ENCODE assay signal across 19 mouse cellular contexts in the genomic region with DNA sequence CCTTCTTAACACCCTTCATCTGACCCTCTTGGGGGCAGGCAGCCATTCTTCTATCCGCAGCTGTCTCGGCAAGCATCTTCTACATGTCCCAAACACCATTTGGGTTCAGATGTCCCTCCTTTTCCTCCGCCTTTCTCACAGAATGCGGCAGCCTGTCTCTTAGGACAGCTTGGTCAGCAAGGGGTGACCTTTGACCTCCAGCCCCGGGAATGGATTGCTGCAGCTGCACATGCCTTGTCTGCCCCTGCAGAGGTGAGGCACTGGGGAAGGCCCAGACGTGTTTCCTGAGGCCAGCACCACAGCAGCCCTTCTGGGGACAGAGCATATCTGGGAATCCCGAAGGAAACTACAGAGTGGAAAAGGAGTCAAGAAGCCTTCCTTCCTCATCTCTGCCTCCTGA. TPM values are rescaled to one million over a fixed set of nuclear protein-coding genes. Genes with fewer than 3 reads are reported as not detected.
DNase-seq lines count a peak whose midpoint lies in the region; ATAC-seq lines count a peak whose summit lies in the region.
"Had no signal": no experiment of that assay in that cellular context is flagged by ENCODE, and none has a peak within 500 bp of the region (broad histone marks: within the 10 kb centered on the region; RNA-seq: fewer than 3 reads in every experiment).

No protein-coding gene starts in this region.

- no peak overlapping the region for H3K27ac ChIP-seq in kidney, embryonic 16.5 days (ENCODE audit: low read length)
- H3K27ac ChIP-seq in midbrain, embryonic 10.5 days (replicated peaks), result 0 out of 2 replicates have a peak overlapping the region, but pooled peaks have one; percentile 14
- no peak overlapping the region for H3K27ac ChIP-seq in midbrain, embryonic 11.5 days (ENCODE audit: low read depth, low read length)
- H3K27ac ChIP-seq: gastrocnemius, adult 2 months; heart, embryonic 13.5 days; hindbrain, embryonic 15.5 days; limb, embryonic 10.5 days; lung, embryonic 15.5 days; midbrain, embryonic 15.5 days had no signal

- no peak overlapping the region for H3K9ac ChIP-seq in kidney, embryonic 16.5 days (replicated peaks; ENCODE audit: low read length)
- H3K9ac ChIP-seq in midbrain, embryonic 11.5 days (ENCODE audit: low read length), result no peak overlapping the region
- H3K9ac ChIP-seq: heart, embryonic 13.5 days; hindbrain, embryonic 15.5 days; lung, embryonic 15.5 days; midbrain, embryonic 15.5 days had no signal

- H3K4me1 ChIP-seq in kidney, embryonic 16.5 days (ENCODE audit: insufficient read depth, low read length), result no peaks in the 10 kb centered on the region
- peaks cover 9% of the 10 kb centered on the region; the same call in 1 of the 2 replicates for H3K4me1 ChIP-seq in midbrain, embryonic 10.5 days
- no peaks in the 10 kb centered on the region for H3K4me1 ChIP-seq in midbrain, embryonic 11.5 days (ENCODE audit: control insufficient read depth, insufficient read depth, low read length)
- H3K4me1 ChIP-seq: hindbrain, embryonic 15.5 days; lung, embryonic 15.5 days; midbrain, embryonic 15.5 days had no signal

- H3K4me3 ChIP-seq in kidney, embryonic 16.5 days (ENCODE audit: low read length), result no peak overlapping the region
- no peak overlapping the region for H3K4me3 ChIP-seq in midbrain, embryonic 10.5 days
- H3K4me3 ChIP-seq in midbrain, embryonic 11.5 days (ENCODE audit: low read depth, low read length), result no peak overlapping the region
- H3K4me3 ChIP-seq: gastrocnemius, adult 2 months; heart, embryonic 13.5 days; hindbrain, embryonic 15.5 days; limb, embryonic 10.5 days; lung, embryonic 15.5 days; midbrain, embryonic 15.5 days; myocyte had no signal

- 45% methylated on average over 7 of the region's 7 CpGs for WGBS in kidney, embryonic 16.5 days
- 35% methylated on average over 7 of the region's 7 CpGs for WGBS in midbrain, embryonic 10.5 days
- WGBS in midbrain, embryonic 11.5 days, result 42% methylated on average over 7 of the region's 7 CpGs

- H3K27me3 ChIP-seq in kidney, embryonic 16.5 days (ENCODE audit: insufficient read depth, low read length), result no peaks in the 10 kb centered on the region
- no peaks in the 10 kb centered on the region for H3K27me3 ChIP-seq in midbrain, embryonic 10.5 days (ENCODE audit: low read depth, poor library complexity, severe bottlenecking)
- H3K27me3 ChIP-seq in midbrain, embryonic 11.5 days (ENCODE audit: control insufficient read depth, insufficient read depth, low read length), result no peaks in the 10 kb centered on the region
- H3K27me3 ChIP-seq: CH12.LX; heart, embryonic 13.5 days; hindbrain, embryonic 15.5 days; lung, embryonic 15.5 days; midbrain, embryonic 15.5 days had no signal

- H3K36me3 ChIP-seq in kidney, embryonic 16.5 days (ENCODE audit: insufficient read depth, low read length), result 0 out of 2 replicates have a peak, but pooled peaks cover 3% of the 10 kb centered on the region
- peaks cover 30% of the 10 kb centered on the region for H3K36me3 ChIP-seq in midbrain, embryonic 10.5 days
- peaks cover 3% of the 10 kb centered on the region for H3K36me3 ChIP-seq in midbrain, embryonic 11.5 days (ENCODE audit: control insufficient read depth, insufficient read depth, low read length)
- H3K36me3 ChIP-seq: heart, embryonic 13.5 days; lung, embryonic 15.5 days had no signal

- peak; percentile 12 for DNase-seq in kidney, adult 11 months
- DNase-seq in midbrain, embryonic 10.5 days (ENCODE audit: low spot score), result peak; percentile 21
- DNase-seq in midbrain, embryonic 11.5 days (ENCODE audit: low spot score, missing footprints), result no peak
- DNase-seq in kidney, postnatal 25 days, result peak; percentile 34 to 58
- no peak for DNase-seq in cerebellum, adult 8-10 months
- DNase-seq in layer of hippocampus, adult 9-10 months (ENCODE audit: low spot score), result no peak
- DNase-seq: cerebellum, adult 9-10 months; gastrocnemius, adult 2 months; layer of hippocampus, adult 9-11 months; thymus, postnatal 25 days had no signal

- H3K4me2 ChIP-seq in kidney, embryonic 16.5 days (replicated peaks; ENCODE audit: low read depth, low read length), result no peak overlapping the region
- H3K4me2 ChIP-seq in midbrain, embryonic 11.5 days, result no peak overlapping the region
- H3K4me2 ChIP-seq: heart, embryonic 13.5 days; hindbrain, embryonic 15.5 days; lung, embryonic 15.5 days; midbrain, embryonic 15.5 days had no signal

- no peaks in the 10 kb centered on the region for H3K9me3 ChIP-seq in kidney, embryonic 16.5 days (ENCODE audit: low read length)
- no peaks in the 10 kb centered on the region for H3K9me3 ChIP-seq in midbrain, embryonic 10.5 days (replicated peaks)
- H3K9me3 ChIP-seq in midbrain, embryonic 11.5 days (ENCODE audit: control insufficient read depth, low read length), result no peaks in the 10 kb centered on the region
- H3K9me3 ChIP-seq: heart, embryonic 13.5 days; hindbrain, embryonic 15.5 days; limb, embryonic 10.5 days; lung, embryonic 15.5 days; midbrain, embryonic 15.5 days had no signal

- no peak for ATAC-seq in kidney, embryonic 16.5 days (ENCODE audit: low FRiP score, low TSS enrichment)
- no peak for ATAC-seq in midbrain, embryonic 11.5 days (ENCODE audit: low FRiP score)
- ATAC-seq: intestine, postnatal 0 days; midbrain, embryonic 15.5 days had no signal

RNA-seq across cellular contexts. Expression of a gene that starts 26.8 kb away (rescaled TPM):
- polyA plus RNA-seq in kidney, embryonic 16.5 days (2015; fragmentation: Nextera tagmentation; extraction: Ambion mirVana), result 9.1 and 11.7 TPM in 2 replicates
- polyA plus RNA-seq in midbrain, embryonic 10.5 days (2016; fragmentation: Nextera tagmentation; extraction: Ambion mirVana), result 13.8 and 17.3 TPM in 2 replicates
- 16.1 and 18.5 TPM in 2 replicates for polyA plus RNA-seq in midbrain, embryonic 11.5 days (2014; fragmentation: Nextera tagmentation; extraction: Ambion mirVana)

RNA-seq across cellular contexts. Expression of a gene that starts 26.8 kb away (rescaled TPM):
- 40.0 and 43.9 TPM in 2 replicates for polyA plus RNA-seq in kidney, embryonic 16.5 days (2015; fragmentation: Nextera tagmentation; extraction: Ambion mirVana)
- polyA plus RNA-seq in midbrain, embryonic 10.5 days (2016; fragmentation: Nextera tagmentation; extraction: Ambion mirVana), result 33.7 and 37.8 TPM in 2 replicates
- 9.0 and 11.4 TPM in 2 replicates for polyA plus RNA-seq in midbrain, embryonic 11.5 days (2014; fragmentation: Nextera tagmentation; extraction: Ambion mirVana)

RNA-seq across cellular contexts. Expression of a gene that starts 33.5 kb away (rescaled TPM):
- 11.8 and 17.8 TPM in 2 replicates for polyA plus RNA-seq in kidney, embryonic 16.5 days (2015; fragmentation: Nextera tagmentation; extraction: Ambion mirVana)
- polyA plus RNA-seq in midbrain, embryonic 10.5 days (2016; fragmentation: Nextera tagmentation; extraction: Ambion mirVana), result 42.6 and 43.6 TPM in 2 replicates
- 40.5 and 41.8 TPM in 2 replicates for polyA plus RNA-seq in midbrain, embryonic 11.5 days (2014; fragmentation: Nextera tagmentation; extraction: Ambion mirVana)

RNA-seq across cellular contexts. Expression of a gene that starts 39.9 kb away (rescaled TPM):
- 19.6 and 20.4 TPM in 2 replicates for polyA plus RNA-seq in kidney, embryonic 16.5 days (2015; fragmentation: Nextera tagmentation; extraction: Ambion mirVana)
- polyA plus RNA-seq in midbrain, embryonic 10.5 days (2016; fragmentation: Nextera tagmentation; extraction: Ambion mirVana), result 18.9 and 20.2 TPM in 2 replicates
- 16.9 and 22.0 TPM in 2 replicates for polyA plus RNA-seq in midbrain, embryonic 11.5 days (2014; fragmentation: Nextera tagmentation; extraction: Ambion mirVana)

RNA-seq across cellular contexts. Expression of a gene that starts 40.0 kb away (rescaled TPM):
- 7.0 and 8.7 TPM in 2 replicates for polyA plus RNA-seq in kidney, embryonic 16.5 days (2015; fragmentation: Nextera tagmentation; extraction: Ambion mirVana)
- polyA plus RNA-seq in midbrain, embryonic 10.5 days (2016; fragmentation: Nextera tagmentation; extraction: Ambion mirVana), result 9.3 and 10.0 TPM in 2 replicates
- polyA plus RNA-seq in midbrain, embryonic 11.5 days (2014; fragmentation: Nextera tagmentation; extraction: Ambion mirVana), result 6.9 and 8.3 TPM in 2 replicates

Comparison
In these comparisons a context has a peak if more than half of its experiments do, and no peak if none do; other contexts are left out.
1. DNase-seq: peak in kidney, adult 11 months (single experiment), midbrain, embryonic 10.5 days (single experiment) and kidney, postnatal 25 days (2 of 2); none in midbrain, embryonic 11.5 days (single experiment), cerebellum, adult 8-10 months (single experiment) and layer of hippocampus, adult 9-10 months (single experiment).